Mouse (Mus musculus) common myeloid progenitor, adult 5-6 weeks (primary cell): ENCODE results near the gene Gca. TPM values are rescaled to one million over a fixed set of nuclear protein-coding genes. Genes with fewer than 3 reads are reported as not detected.

Experiments used
- ATAC-seq: replicated peaks from 2 replicates; pipeline ENCODE4 v1.8.0; 2016; ENCODE audit warnings: low read depth, mild to moderate bottlenecking, moderate TSS enrichment, inconsistent platforms; ENCODE audit not compliant: poor library complexity, severe bottlenecking
- total RNA-seq: library from RNA; stranded (forward); fragments of 200-1000, 187-1606 nt; gene quantifications from 2 replicates; pipeline ENCODE4 v1.2.3, GENCODE M21; 2017

Gca gene
- total RNA-seq = 3.1 and 4.0 TPM in 2 replicates

GRCm38 (mm10) chr2:62664135-62664670 lies at the start of gene Gca:
Gene Gca, plus strand, starts transcription at chr2:62664285.
- ATAC-seq = peak; percentile 97

GRCm38 (mm10) chr2:62618934-62619341 lies 45.1 kb upstream of the Gca start:
- ATAC-seq = peak; percentile 86

GRCm38 (mm10) chr2:62619679-62620078 lies 44.4 kb upstream of the Gca start:
- no peak for ATAC-seq

- ATAC-seq = no peak
Measured at GRCm38 (mm10) chr2:62623024-62623441, 41.1 kb upstream of the Gca start.

- ATAC-seq = peak; percentile 67; the same call in 1 of the 2 replicates
Measured at GRCm38 (mm10) chr2:62627728-62628127, 36.4 kb upstream of the Gca start.

GRCm38 (mm10) chr2:62628356-62628755 lies 35.7 kb upstream of the Gca start:
- no peak for ATAC-seq

GRCm38 (mm10) chr2:62630446-62630845 lies 33.6 kb upstream of the Gca start:
- peak; percentile 92 for ATAC-seq

GRCm38 (mm10) chr2:62639869-62640268 lies 24.2 kb upstream of the Gca start:
- no peak for ATAC-seq

- ATAC-seq = peak; percentile 64
Measured at GRCm38 (mm10) chr2:62643405-62644305, 20.4 kb upstream of the Gca start.

GRCm38 (mm10) chr2:62644891-62645290 lies 19.2 kb upstream of the Gca start:
- no peak for ATAC-seq

- peak; percentile 23; the same call in 1 of the 2 replicates for ATAC-seq
Measured at GRCm38 (mm10) chr2:62645475-62645874, 18.6 kb upstream of the Gca start.

- peak; percentile 91 for ATAC-seq
Measured at GRCm38 (mm10) chr2:62646014-62646645, 18.0 kb upstream of the Gca start, which contains the start of gene Ifih1. Gene Ifih1, minus strand, starts transcription at chr2:62646255.

- no peak for ATAC-seq
Measured at GRCm38 (mm10) chr2:62646671-62647289, 17.3 kb upstream of the Gca start.

- no peak for ATAC-seq
Measured at GRCm38 (mm10) chr2:62651890-62652289, 12.2 kb upstream of the Gca start.

GRCm38 (mm10) chr2:62652466-62652865 lies 11.6 kb upstream of the Gca start:
- ATAC-seq = no peak

GRCm38 (mm10) chr2:62654519-62655338 lies 9.4 kb upstream of the Gca start:
- peak; percentile 99 for ATAC-seq

GRCm38 (mm10) chr2:62656072-62656471 lies 8.0 kb upstream of the Gca start:
- ATAC-seq = 0 out of 2 replicates have a peak, but pooled peaks have one; percentile 37

GRCm38 (mm10) chr2:62660565-62660964 lies 3.5 kb upstream of the Gca start:
- ATAC-seq = no peak

- ATAC-seq = no peak
Measured at GRCm38 (mm10) chr2:62662560-62662959, 1.5 kb upstream of the Gca start.
